Mouse (Mus musculus) left cerebral cortex, postnatal 14 days (tissue): ENCODE measurements at regions not wholly inside any gene's neighbourhood (a gene's known extent, or its start where the extent isn't known, plus 50 kb on each side); places are given as distances from the start of the nearest gene placed in this dataset.
"Not testable (repeated sequence)": the region's sequence is repeated elsewhere in the genome, so short reads cannot be mapped to it uniquely, and the experiment has no call there.

ENCODE experiments used
- DNase-seq, 2 experiments: peaks; one replicate each; pipeline ENCODE4 v3.0.0; 2021 to 2022; ENCODE audit warnings: low spot score in 2 of 2, mixed read lengths in 1 of 2
- intact Hi-C: fragments of 180-260 bp; cut with DNase I; formaldehyde crosslinking; loops from one replicate; pipeline ENCODE4 v1.15.1; 2025

DNA sequence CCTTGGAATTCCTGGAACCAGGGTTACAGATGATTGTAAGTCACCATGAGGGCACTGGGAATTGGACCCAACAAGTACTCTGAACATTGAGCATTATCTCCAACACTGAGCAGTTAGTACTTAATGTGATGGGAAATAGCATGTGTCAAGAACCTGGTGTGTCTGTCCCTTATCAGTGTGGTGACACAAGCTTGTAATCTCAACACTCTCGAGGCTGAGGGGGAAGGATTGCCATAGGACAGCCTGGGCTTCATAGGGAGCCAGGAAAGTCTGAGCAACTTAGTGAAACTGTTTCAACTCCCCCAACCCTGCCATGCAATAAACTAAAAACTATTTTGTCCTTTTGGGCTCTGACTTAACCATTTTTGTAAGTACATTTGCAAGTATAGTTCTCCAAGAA, 100.0 kb downstream of the Wdr20rt start:
- DNase-seq, result no peak
- intact Hi-C loops, result no loop called here

DNA sequence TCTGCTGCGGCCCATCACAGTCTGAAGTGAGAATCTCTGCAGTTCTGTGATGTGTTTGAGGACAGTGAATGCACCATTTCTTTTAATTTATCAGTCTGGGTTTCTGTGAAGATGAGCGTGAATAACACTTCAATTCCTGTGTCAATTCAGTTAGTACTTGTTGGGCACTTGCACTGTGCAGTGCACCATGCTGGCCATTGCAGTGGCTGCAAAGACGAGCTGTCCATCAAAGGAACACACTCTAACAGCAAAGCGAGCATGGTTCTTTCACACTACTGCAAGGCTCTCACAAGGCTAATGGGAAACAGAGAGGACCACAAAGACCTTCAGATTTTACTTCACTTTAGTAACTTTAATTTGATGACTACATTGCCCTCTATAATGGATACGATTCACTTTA, 103.2 kb downstream of the Wdr20rt start:
- intact Hi-C loops, result no loop called here
- DNase-seq, result peak in 1 of 2 experiments; percentile 4

DNA sequence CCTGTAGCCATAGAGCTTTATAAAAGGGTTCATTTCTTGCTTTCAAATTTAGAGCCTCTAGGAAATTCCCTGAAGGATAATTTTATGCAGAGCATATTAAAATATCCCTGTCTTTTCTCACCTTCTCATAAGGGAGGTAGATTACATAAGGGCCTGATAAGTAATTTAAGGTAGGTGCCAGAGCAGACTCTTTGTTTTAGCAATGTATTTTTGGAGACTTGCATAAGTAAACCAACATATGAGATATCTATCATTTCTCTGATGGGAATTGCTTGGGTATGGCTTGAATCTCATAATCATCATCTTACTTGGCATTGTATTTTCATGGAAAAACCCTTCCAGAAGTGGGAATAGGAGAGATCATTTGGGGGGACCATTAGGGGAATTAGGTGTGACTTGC, 104.4 kb downstream of the Wdr20rt start:
- intact Hi-C loops, result no loop called here
- no peak for DNase-seq

DNA sequence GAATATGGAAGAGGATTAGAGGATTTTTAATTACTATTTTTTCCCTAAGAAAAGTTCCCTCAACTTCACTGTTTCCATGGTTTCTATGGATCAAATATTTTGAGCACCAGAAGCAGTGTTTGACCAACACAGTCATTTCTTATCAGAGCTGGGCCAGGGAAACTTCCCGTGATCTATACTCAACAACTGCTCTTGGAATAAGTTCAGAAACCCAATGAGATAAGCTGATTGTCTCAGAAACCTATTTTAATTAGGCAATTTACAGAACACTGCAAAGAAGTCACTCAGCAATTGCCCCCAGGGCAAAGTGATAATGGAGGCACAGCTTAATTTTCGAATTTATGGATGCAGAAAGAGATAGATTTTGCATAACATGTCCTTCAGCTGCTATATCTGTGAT, 114.7 kb downstream of the Wdr20rt start:
- DNase-seq, result no peak
- intact Hi-C loops, result no loop called here

DNA sequence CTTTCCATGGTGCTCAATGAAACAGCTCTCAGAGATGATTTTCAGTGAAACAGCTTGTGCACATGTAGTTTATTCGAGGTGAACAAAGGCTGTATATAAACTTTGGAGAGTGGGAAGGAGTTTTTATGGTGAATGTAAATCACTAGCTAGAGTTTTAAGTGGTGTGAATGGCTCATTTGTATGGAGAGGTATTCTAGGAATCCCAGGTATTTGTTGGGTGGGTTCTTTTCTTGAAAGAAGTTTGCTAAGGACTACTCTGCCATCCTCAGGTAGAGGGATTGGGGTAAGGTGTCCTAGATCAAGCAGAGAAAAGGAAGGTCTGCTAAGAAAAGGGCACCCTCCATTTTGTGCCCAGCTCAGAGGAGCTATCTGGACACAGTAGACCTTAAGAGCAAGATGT, 121.9 kb downstream of the Wdr20rt start:
- intact Hi-C loops, result no loop called here
- no peak for DNase-seq

DNA sequence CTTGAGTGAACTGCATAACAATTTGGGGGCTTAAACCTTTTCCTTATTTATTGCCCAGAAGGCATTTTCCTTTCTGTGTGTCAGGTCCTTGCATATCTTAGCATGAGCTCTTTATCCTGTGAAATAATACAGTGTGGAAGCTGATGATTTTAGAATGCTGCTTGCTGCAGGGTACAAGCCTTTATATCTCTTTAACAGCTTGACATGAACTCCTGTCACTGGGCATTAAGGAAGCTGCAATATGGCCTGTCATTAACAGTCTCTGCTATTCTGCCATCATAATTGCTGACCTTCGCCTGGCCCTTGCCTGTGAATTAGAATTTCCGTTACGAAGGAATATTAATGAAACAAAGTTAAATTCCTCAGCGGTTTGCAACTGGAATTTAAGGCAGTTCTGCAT, 124.2 kb downstream of the Wdr20rt start:
- DNase-seq, result no peak
- intact Hi-C loops, result no loop called here

DNA sequence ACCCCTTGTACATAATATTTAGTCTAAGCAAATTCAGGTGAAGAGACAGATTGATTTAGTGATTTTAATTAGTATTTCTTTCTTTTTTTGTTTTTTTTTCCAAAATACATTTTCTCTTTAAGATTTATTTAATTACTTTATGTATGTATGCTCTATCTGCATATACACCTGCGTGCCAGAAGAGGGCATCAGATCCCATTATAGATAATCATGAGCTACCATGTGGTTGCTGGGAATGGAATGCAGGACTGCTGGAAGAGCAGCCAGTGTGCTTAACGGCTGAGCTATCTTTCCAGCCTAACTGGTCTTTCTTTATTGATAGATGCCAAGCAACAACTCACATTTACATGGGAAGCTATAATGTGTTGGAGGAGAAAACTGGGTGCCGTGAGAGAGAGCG, 138.9 kb downstream of the Wdr20rt start:
- DNase-seq, result no peak
- intact Hi-C loops, result no loop called here

DNA sequence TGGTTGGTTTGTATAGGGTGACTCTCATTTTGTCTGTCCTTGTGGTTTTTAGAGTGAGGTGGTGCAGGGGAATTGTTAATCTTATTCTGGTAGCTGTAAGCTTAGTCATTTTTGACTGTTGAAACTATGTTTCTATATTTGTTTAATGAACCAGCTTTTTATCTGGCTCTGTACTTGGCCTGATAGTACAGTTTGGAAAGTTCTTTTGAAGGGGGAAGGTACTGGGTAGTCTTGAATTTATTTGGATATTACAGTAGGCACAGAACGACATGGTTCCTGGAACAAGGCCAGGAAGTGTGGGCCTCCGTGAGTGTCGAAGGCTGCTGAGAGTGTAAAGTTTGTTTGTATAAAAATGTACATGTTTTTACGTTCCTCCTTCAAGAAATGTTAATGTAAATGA, 142.0 kb downstream of the Wdr20rt start:
- intact Hi-C loops, result no loop called here
- DNase-seq, result no peak

DNA sequence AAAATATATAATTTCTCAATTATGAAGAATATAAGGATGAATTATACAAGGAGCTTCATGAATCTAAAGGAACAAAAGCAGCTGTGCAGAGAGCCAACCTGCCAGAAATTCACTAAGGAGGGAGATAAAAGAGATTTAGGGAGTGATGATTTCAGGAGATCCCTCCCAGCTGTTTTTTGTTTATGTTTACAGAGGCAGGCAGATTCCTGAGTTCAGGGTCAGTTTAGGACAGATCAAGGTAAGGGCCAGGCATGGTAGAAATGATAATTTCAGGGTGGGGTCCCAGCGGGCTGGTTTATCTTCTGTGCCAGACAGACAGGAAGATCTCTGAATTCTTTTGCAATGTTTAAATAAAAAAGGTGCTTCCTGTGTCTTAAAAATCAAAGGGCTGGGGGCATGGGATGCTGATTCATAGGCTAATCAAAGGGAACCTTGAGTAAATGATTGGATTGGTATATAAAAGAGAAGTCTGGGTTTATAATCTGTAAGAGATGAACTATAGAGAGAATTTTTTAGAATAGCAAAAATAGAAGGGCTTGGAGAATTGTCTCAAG, 142.6 kb downstream of the Wdr20rt start:
- no peak for DNase-seq
- intact Hi-C loops, result no loop called here

DNA sequence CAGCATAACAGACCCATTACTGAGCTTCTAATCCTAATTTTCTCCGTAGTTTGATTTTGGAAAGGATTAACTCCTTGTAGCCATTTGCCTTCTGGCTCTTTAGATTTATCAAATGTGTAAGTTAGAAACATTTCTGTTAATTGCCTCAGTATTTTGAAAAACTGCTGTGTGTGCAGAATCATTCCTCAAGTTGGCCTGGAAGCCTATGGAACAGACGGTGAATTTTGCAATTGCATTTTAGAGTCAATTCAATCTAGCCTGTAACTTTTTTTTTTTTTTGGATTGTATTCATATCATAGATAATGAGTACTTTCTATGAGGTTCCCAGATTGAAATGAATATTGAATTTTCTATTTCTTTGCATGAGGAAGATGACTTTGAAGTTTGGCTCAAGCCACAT, 146.3 kb downstream of the Wdr20rt start:
- intact Hi-C loops, result no loop called here
- DNase-seq, result no peak

DNA sequence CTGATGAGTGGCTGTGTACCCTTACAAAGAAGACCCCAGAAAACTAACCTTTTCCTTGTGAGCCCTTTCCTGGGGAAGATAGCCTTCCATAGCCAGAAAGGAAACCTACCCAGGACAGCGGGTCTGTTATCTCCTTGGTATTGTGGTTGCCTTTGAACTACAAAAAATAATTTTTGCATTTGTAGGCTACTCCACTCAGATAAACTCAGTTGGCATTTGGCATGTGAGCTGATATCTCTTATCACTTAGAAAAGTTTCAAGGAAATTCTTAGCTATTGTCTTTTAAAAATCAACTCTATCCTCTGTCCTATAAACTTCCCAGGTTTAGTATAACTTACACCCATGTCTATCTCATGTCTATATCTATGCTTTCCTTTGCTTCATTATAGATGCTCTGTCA, 154.0 kb downstream of the Wdr20rt start:
- DNase-seq, result no peak
- intact Hi-C loops, result no loop called here

DNA sequence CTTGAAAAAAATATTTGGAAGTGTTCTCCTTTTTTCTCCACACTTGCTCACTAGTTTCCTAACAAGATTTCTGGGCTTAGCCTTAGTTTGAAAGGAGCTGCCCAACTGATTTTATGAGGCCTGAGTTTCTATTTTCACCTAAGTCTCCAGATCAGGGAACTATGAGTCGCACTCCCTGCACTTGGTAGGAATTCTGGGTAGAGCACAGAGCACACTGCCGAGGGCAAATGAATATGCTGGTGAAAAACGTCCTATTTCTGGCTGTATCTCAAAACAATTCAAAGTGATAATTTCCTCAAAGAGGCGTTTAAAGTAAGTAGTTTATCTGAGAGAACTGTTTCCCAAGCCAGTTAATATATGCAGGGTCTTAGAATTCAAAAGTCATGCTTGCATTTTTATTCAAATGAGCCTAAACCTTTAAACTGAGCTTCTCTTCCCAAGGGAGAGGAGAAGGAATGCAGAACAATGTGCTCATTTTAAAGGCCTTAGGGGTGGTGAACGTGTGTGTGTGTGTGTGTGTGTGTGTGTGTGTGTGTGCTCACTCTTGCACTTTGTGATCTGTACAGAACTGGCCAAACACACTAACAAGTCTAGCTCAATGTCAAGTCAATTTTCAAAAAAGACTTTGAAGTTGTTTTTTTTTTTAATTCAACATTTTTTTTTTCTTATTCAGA, 156.9 kb downstream of the Wdr20rt start:
- intact Hi-C loops, result no loop called here

DNA sequence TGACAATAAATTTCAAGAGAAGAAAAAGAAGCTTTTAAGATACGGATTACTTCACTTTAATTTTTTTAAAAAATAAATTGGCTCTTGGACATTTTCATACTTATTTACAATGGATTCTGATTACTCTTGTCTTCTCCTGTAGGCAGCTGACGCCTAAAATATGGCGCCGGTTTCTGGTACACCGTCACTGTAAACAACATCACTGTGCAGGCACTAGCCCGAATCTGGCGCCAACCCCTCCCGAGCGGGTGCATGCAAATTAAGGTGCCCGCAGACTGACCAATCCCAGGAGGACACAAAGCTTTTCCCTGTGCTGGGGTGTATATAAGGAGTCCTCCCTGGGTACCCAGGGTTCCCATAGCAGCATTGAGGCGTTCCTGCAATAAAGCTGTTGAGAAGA, 157.5 kb downstream of the Wdr20rt start:
- intact Hi-C loops, DNase-seq: not testable (repeated sequence)

More for the DNA sequence above, 156.9 kb downstream of the Wdr20rt start:
- DNase-seq, result no peak

DNA sequence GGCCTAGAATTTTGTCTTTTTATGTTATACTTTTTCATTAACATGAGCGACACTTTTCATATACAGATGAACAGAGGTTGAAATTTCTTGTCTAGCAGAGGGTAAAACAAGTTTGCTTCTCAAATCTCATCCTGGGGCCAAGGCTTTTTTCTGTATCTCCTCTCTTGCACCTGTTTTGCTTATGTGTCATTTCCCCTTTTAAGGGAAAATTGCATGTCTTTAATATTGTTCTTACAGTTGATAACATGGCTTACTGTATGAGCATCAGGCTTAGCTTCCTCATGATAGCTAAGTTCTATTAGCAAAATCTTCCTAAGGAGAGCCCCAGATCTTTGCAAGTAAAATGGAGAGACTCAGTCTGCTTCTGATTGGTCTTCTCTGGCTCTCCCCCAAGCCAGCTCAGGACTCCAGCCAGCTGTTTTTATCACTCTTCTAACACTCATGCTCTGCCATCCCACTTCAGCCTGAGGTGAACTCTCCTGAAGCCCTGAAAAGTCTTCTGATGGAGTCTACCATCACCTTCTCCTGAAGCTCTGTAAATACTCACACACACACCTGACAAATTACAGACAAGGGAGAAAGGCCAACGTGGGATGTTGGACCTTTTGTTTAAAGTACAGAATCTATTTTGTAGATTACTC, 160.8 kb downstream of the Wdr20rt start:
- DNase-seq, result no peak
- intact Hi-C loops, result no loop called here

DNA sequence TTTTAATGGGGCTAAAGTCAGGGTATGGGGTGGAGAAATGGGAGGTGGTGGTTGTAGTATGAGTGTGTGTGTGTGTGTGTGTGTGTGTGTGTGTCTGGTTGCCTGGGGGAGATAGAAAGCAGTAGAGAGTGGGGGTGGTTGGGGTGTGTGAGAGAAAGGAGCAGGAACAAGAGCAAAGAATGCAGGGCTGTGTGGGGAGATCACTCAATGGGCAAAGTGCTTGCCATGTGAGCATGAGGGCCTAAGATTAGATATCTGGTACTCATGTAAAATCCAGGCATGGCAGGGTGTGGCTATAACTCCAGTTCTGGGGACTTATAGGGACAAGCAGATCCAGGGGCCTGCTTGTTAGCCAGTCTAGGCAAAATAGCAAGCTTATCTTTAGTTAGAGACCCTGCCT, 161.7 kb downstream of the Wdr20rt start:
- DNase-seq, result no peak
- intact Hi-C loops, result no loop called here

DNA sequence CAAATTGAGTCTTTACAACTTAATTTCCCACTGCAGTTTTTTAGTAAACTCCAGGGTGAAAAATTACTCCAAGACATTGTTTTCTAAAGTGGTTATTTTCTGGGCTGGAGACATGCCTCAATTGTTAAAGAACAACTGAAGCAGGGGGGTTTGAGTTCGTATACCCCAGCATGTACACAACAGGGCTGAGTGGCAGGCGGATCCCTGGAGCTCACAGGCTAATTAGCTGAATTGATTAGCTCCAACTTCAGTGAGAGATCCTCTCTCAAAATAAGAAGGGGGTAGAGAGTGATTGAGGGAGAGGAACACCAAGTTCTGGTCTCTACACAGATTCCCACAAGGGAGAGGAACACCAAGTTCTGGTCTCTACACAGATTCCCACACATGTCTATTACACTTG, 164.2 kb downstream of the Wdr20rt start:
- intact Hi-C loops, result no loop called here
- no peak for DNase-seq

DNA sequence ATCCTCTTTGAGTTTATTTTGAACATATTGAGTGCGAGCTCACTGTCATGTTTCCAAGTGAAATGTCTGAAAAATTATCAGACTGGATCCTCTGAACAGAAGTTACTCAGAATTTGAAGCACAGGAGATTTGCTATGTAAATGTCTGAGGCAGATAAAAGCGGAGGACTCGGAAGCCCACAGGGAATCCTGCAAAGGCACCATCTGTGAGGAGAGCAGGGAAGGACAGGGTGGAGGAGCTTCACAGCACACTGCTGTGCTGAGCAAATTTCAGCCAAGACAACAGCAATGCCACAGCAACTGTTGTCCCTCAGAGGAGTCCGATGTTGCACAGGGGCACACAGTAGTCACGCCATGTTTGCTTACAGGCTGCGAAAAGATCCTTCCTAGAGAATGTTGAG, 165.0 kb downstream of the Wdr20rt start:
- DNase-seq, result peak; percentile 23 to 35
- intact Hi-C loops, result no loop called here

DNA sequence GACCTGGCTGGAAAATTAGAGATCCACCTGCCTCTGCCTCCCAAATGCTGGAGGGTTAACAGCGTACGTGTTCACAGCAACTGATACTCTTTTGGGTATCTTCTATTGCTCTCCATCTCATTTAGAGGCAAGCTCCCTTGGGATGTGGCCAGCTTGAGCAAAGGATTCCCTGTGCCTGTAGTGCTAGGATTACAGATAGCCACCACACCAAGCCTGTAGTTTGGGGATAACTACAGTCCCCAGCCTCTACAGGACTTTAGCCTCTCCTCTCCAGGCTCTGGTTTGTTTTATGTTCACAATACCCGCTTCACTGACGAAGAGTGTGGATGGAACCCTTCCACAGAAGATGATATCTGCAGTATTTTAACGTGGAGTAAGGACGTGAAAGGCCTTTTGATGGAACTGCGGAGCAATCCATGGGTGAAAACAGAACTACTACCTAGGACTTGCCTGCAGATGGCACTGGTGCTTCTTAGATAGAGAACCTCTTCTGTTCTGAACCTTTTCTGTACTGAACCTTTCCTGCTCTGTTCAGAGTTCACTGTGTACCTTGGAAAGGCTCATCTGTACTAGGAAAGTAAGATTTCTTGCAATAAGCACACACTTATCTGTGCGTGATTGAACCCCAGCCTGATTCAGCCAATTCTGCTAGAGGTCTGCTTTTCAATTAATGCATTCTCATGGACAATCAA, 176.6 kb downstream of the Wdr20rt start:
- intact Hi-C loops, result no loop called here
- peak; percentile 72 to 76 for DNase-seq

DNA sequence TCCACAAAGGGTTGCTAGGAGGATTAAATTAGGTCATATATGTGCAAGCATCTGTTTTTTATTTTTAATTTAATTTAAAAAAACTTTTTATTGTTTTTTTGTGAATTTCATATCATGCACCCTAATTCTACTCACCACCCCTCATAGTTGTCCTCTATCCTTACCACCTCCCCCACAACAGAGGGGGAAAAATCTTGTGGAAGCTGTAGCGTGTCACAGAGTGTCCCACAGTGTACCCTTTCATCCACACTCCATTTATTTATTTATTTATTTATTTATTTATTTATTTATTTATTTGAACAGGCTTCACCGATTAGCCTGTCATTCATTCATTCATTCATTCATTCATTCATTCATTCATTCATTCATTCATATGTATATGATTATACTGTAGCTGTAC, 177.8 kb downstream of the Wdr20rt start:
- intact Hi-C loops, result no loop called here
- DNase-seq, result no peak

DNA sequence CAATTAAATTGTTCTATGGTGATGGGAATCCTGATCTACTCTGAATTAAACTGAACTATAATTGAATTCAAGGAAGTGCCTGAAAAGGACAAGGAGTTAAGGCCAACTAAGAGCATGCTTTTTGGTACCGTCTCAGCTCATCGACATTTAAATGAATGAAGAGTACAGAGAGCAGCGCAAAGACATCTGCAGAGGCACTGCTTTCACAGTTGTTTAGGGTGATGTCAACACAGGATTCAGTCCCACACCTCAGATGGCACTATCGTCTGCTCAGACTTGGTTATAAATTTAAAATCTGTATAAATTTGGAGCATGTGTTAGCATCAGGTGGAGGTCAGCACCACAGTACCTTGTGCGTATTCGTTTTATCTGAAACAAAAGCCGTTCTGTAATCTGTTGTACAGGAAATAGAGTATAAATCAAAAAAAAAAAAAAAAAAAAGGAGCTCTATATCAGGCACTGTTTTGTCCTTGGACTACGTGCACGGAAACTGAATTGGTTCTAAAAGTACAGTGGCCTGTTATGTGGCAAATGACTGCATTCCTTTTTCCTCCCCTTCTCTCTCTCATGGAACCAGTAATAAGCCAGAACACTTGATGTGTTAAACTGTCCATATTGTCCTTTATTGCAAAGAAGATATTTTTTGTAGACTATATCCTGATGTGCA, 187.8 kb downstream of the Wdr20rt start:
- DNase-seq, result peak in 1 of 2 experiments; percentile 14
- intact Hi-C loops, result no loop called here
